Mouse (Mus musculus) forebrain, postnatal 0 days (tissue): ENCODE results near the gene Tekt2. TPM values are rescaled to one million over a fixed set of nuclear protein-coding genes. Genes with fewer than 3 reads are reported as not detected.
A peak's percentile ranks its signal among the peaks of the same experiment; 100 is the strongest.

Experiments used
- ATAC-seq: fragments of 200-750 bp; cut with Nextera tagmentation; 2 replicates; pipeline ENCODE4 v1.8.0; 2017; ENCODE audit warnings: mild to moderate bottlenecking, moderate library complexity
- DNase-seq: peaks from one replicate; pipeline ENCODE4 v3.0.0-alpha.2; 2015
- H3K27ac ChIP-seq: fragments of 300-500 bp; sonication (generic); 2 replicates; pipeline ENCODE4 v1.5.1; 2014; ENCODE audit warnings: low read depth, mild to moderate bottlenecking, antibody characterized with exemption, low read length, moderate library complexity, mixed read lengths
- H3K27me3 ChIP-seq: fragments of 300-500 bp; sonication (generic); 2 replicates; pipeline ENCODE4 v1.6.1; 2014; ENCODE audit warnings: mild to moderate bottlenecking, low read length, mixed read lengths; ENCODE audit not compliant: insufficient read depth
- H3K36me3 ChIP-seq: fragments of 300-500 bp; sonication (generic); 2 replicates; pipeline ENCODE4 v1.6.1; 2014; ENCODE audit warnings: mild to moderate bottlenecking, moderate library complexity; ENCODE audit not compliant: insufficient read depth
- H3K4me1 ChIP-seq: fragments of 300-500 bp; sonication (generic); 2 replicates; pipeline ENCODE4 v1.6.1; 2014; ENCODE audit warnings: antibody characterized with exemption; ENCODE audit not compliant: insufficient read depth
- H3K4me2 ChIP-seq: fragments of 300-500 bp; sonication (generic); 2 replicates; pipeline ENCODE4 v1.6.1; 2014; ENCODE audit warnings: low read depth, mild to moderate bottlenecking, moderate library complexity
- H3K4me3 ChIP-seq: fragments of 300-500 bp; sonication (generic); 2 replicates; pipeline ENCODE4 v1.5.1; 2014; ENCODE audit warnings: low read depth, low read length, mixed read lengths
- H3K9ac ChIP-seq: fragments of 300-500 bp; sonication (generic); 2 replicates; pipeline ENCODE4 v1.6.1; 2014; ENCODE audit warnings: mild to moderate bottlenecking
- H3K9me3 ChIP-seq: fragments of 300-500 bp; sonication (generic); 2 replicates; pipeline ENCODE4 v1.6.1; 2016; ENCODE audit warnings: low read length
- CTCF ChIP-seq: sonication (generic); IDR thresholded peaks from 2 replicates; pipeline ENCODE4 v1.5.1; 2016; ENCODE audit warnings: antibody characterized with exemption, control low read depth, low read depth
- WGBS: fragments of 180-500 bp; shearing (Covaris S2); extraction: QIAGEN DNeasy Blood & Tissue Kit; methylation state at CpG from one replicate; pipeline ENCODE4 v1.1.7; 2014; 5-methylcytosine and 5-hydroxymethylcytosine counted together
- polyA plus RNA-seq: library from polyadenylated mRNA; unstranded; fragments of >200 nt; fragmentation: Nextera tagmentation; extraction: Ambion mirVana; gene quantifications from 2 replicates; pipeline ENCODE4 v1.2.1, GENCODE M21; 2015
- total RNA-seq: library from RNA; depleted of rRNA; stranded (reverse); fragments of >200 nt; gene quantifications from 2 replicates; pipeline ENCODE4 v1.2.3, GENCODE M21; 2014

The Tekt2 gene
- total and polyA plus RNA-seq, 2 experiments from 2014 or later = 3.4 to 16.3 TPM

DNA sequence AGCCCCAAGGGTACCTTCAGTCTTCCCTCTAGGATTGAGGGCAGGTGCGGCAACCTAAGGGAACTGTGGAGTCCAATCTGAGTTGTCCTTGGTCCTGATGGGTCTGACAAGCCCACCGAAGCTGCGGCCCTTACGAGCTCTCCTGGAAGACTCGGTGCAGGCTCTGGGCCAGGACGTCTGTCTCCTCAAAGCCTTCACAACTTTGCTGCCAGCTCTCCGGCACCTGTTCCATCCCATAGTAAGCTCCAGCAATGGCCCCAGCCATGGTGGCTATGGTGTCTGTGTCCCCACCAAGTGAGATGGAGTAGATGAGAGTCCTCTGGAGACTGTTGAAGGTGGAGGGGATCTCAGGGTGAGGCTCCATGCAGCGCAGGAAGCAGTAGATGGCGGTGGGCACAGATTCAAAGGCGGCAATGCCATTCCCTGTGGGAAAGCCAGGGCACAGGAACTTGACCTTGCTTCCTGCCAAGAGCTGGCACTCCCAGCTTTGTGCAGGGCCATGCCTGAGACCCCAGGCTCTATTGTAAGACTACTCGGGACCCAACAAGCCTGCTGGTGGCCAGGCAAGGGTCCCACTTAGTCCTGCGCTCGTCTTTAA, 8.9 kb downstream of the Tekt2 start:
- Histone ChIP-seq H3K27me3 (no peaks in the 10 kb centered on the region), H3K4me1 (peaks cover 8% of the 10 kb centered on the region), H3K27ac (no peak overlapping the region), H3K9ac (no peak overlapping the region), H3K4me2 (no peak overlapping the region), H3K9me3 (no peaks in the 10 kb centered on the region), H3K36me3 (peaks cover 35% of the 10 kb centered on the region), H3K4me3 (no peak overlapping the region)
- 85% methylated on average over 13 of the region's 13 CpGs for WGBS
- ATAC-seq (no peak), DNase-seq (no peak)
- no peak for TF ChIP-seq CTCF

- Histone ChIP-seq H3K9me3 (no peaks in the 10 kb centered on the region), H3K4me1 (peaks cover 8% of the 10 kb centered on the region), H3K4me3 (no peak overlapping the region), H3K27ac (no peak overlapping the region), H3K9ac (no peak overlapping the region), H3K27me3 (no peaks in the 10 kb centered on the region), H3K36me3 (peaks cover 35% of the 10 kb centered on the region), H3K4me2 (no peak overlapping the region)
- DNase-seq (no peak), ATAC-seq (no peak)
- TF ChIP-seq CTCF = no peak
- WGBS = 46% methylated on average over 5 of the region's 5 CpGs
These were observed 9.6 kb downstream of the Tekt2 start for GRCm38 (mm10) chr4:126315931-126316330.

- Histone ChIP-seq H3K4me1 (no peaks in the 10 kb centered on the region), H3K4me3 (no peak overlapping the region), H3K9ac (no peak overlapping the region), H3K27ac (no peak overlapping the region), H3K9me3 (no peaks in the 10 kb centered on the region), H3K4me2 (no peak overlapping the region), H3K36me3 (peaks cover 35% of the 10 kb centered on the region), H3K27me3 (no peaks in the 10 kb centered on the region)
- ATAC-seq (no peak), DNase-seq (no peak)
- 55% methylated on average over 10 of the region's 10 CpGs for WGBS
- no peak for TF ChIP-seq CTCF
These were observed 11.1 kb downstream of the Tekt2 start for GRCm38 (mm10) chr4:126314393-126314792.

DNA sequence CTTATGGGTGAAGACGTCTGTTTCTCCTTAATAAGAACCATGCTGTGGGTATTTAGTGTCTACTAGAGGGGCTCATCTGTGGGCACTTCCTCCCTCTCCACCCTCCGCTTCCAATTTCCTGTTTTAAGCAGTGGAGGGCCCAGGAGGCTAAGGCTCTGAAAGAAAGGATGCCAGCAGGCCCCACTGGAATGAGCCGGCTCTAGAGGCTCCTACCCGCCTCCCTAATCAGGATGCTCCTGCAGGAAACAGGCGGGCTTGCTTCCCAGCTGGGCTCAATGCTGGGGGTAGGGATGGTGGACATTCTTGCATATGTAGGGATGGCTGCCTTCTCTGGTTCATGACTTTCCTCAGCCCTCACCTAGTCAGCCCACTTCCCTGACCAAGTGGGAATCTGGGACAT, 12.3 kb downstream of the Tekt2 start:
- H3K27me3 ChIP-seq = no peaks in the 10 kb centered on the region
- TF ChIP-seq CTCF = no peak
- WGBS = 47% methylated on average over 5 of the region's 5 CpGs
- no peak overlapping the region for H3K4me3 ChIP-seq
- peaks cover 29% of the 10 kb centered on the region for H3K36me3 ChIP-seq
- no peaks in the 10 kb centered on the region for H3K9me3 ChIP-seq
- H3K4me2 ChIP-seq = no peak overlapping the region
- H3K27ac ChIP-seq = no peak overlapping the region
- ATAC-seq (no peak), DNase-seq (no peak)
- H3K4me1 ChIP-seq = no peaks in the 10 kb centered on the region
- H3K9ac ChIP-seq = no peak overlapping the region

- Histone ChIP-seq H3K36me3 (peaks cover 14% of the 10 kb centered on the region), H3K9me3 (no peaks in the 10 kb centered on the region), H3K9ac (no peak overlapping the region), H3K4me1 (no peaks in the 10 kb centered on the region), H3K4me2 (no peak overlapping the region), H3K27ac (no peak overlapping the region), H3K27me3 (no peaks in the 10 kb centered on the region), H3K4me3 (no peak overlapping the region)
- WGBS = 88% methylated on average over 15 of the region's 16 CpGs
- ATAC-seq (no peak), DNase-seq (no peak)
- TF ChIP-seq CTCF = no peak
These were observed 13.8 kb downstream of the Tekt2 start for GRCm38 (mm10) chr4:126311566-126312200.

DNA sequence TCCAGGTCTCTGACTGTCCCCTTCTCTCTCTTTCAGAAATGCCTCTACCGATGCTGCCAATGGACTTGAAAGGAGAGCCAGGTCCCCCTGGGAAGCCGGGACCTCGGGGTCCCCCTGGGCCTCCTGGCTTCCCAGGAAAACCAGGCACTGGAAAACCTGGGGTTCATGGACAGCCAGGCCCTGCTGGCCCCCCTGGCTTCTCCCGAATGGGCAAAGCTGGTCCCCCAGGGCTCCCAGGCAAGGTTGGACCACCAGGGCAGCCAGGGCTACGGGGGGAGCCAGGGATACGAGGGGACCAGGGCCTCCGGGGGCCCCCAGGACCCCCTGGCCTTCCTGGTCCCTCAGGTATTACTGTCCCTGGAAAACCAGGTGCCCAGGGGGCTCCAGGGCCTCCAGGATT, 15.1 kb downstream of the Tekt2 start:
- no peak for TF ChIP-seq CTCF
- no peak overlapping the region for H3K4me3 ChIP-seq
- 81% methylated on average over 7 of the region's 7 CpGs for WGBS
- peaks cover under 1% of the 10 kb centered on the region for H3K36me3 ChIP-seq
- H3K27ac ChIP-seq = no peak overlapping the region
- 0 out of 2 replicates have a peak, but pooled peaks cover 3% of the 10 kb centered on the region for H3K9me3 ChIP-seq
- H3K27me3 ChIP-seq = no peaks in the 10 kb centered on the region
- no peak overlapping the region for H3K4me2 ChIP-seq
- no peak overlapping the region for H3K9ac ChIP-seq
- ATAC-seq = no peak
- no peak for DNase-seq
- H3K4me1 ChIP-seq = no peaks in the 10 kb centered on the region

DNA sequence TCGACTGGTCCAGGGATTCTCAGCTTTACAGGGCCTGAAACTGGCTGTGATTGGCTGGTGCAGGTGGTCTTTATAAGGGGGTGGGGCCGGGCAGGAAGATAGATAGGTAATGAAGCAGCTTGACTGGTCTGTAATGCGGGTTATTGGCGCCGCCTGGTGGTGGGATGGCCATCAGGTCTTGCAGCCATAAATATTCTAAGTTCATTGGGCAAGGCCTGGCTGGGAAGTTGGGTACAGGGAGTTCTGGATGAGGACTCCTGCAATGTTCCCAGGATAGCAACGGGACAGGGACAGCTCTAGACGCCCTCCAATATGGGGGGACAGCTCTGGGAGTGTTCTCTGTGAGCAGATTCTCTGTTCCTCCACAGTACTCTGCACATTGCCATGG, 15.6 kb downstream of the Tekt2 start:
- DNase-seq (peak; percentile 88), ATAC-seq (peak; percentile 89)
- peak; percentile 84 for TF ChIP-seq CTCF
- WGBS = 3% methylated on average over 7 of the region's 7 CpGs
- peak overlapping the region; percentile 21 for H3K4me3 ChIP-seq
- H3K9me3 ChIP-seq = 0 out of 2 replicates have a peak, but pooled peaks cover 3% of the 10 kb centered on the region
- H3K27me3 ChIP-seq = no peaks in the 10 kb centered on the region
- peak overlapping the region; percentile 47 for H3K4me2 ChIP-seq
- peak overlapping the region; percentile 39; the same call in 1 of the 2 replicates for H3K9ac ChIP-seq
- H3K27ac ChIP-seq = no peak overlapping the region
- H3K36me3 ChIP-seq = no peaks in the 10 kb centered on the region; the same call in 1 of the 2 replicates
- H3K4me1 ChIP-seq = no peaks in the 10 kb centered on the region
